Mouse (Mus musculus): ENCODE measurements around the gene Gm10181. TPM values are rescaled to one million over a fixed set of nuclear protein-coding genes. Genes with fewer than 3 reads are reported as not detected.

Gm10181 gene
- polyA plus RNA-seq, 1 experiment from 2014 or later: not detected

DNA sequence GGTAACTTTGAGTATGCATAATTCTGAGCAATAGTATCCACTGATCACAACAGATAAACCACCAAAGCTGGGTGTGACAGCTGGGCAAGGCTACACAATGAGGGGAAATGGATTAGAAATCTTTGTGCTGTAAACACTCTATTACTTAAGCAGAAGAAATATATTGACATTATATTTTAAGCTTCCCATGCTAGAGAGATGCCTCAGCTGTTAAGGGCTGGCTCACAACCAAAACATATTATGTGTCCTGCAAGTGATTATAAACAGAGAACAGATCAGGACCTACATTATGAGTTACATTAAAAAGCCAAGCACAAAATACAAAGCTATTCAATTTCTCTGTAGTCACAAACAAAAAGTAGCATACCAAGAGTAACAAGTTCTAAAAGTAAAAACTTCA, 43.0 kb downstream of the Gm10181 start:
- no peak overlapping the region for H3K27ac ChIP-seq (ENCODE audit: low read depth, low read length)
- no peaks in the 10 kb centered on the region for H3K9me3 ChIP-seq (ENCODE audit: control insufficient read depth, low read length)
- no peaks in the 10 kb centered on the region for H3K36me3 ChIP-seq (ENCODE audit: control insufficient read depth, insufficient read depth, low read length)
- no peak overlapping the region for H3K4me2 ChIP-seq (ENCODE audit: low read depth, low read length, severe bottlenecking)
- no peak overlapping the region for H3K9ac ChIP-seq (ENCODE audit: low read length)
- DNase-seq (ENCODE audit: low spot score) (no peak), ATAC-seq (replicated peaks; ENCODE audit: low FRiP score) (no peak)
- no peak overlapping the region for H3K4me3 ChIP-seq (ENCODE audit: low read depth, low read length)
- no peaks in the 10 kb centered on the region for H3K4me1 ChIP-seq (replicated peaks; ENCODE audit: control insufficient read depth, insufficient read depth, low read length)
- H3K27me3 ChIP-seq (ENCODE audit: control insufficient read depth, insufficient read depth, low read length): no peaks in the 10 kb centered on the region

GRCm38 (mm10) chr9:25132920-25133319, 43.7 kb downstream of the Gm10181 start:
- DNase-seq (ENCODE audit: low spot score) (no peak), ATAC-seq (replicated peaks; ENCODE audit: low FRiP score) (no peak)
- H3K27ac ChIP-seq (ENCODE audit: low read depth, low read length): no peak overlapping the region
- WGBS: 86% methylated on average over 4 of the region's 4 CpGs
- no peaks in the 10 kb centered on the region for H3K9me3 ChIP-seq (ENCODE audit: control insufficient read depth, low read length)
- H3K4me2 ChIP-seq (ENCODE audit: low read depth, low read length, severe bottlenecking): no peak overlapping the region
- no peaks in the 10 kb centered on the region for H3K27me3 ChIP-seq (ENCODE audit: control insufficient read depth, insufficient read depth, low read length)
- no peaks in the 10 kb centered on the region for H3K4me1 ChIP-seq (replicated peaks; ENCODE audit: control insufficient read depth, insufficient read depth, low read length)
- H3K36me3 ChIP-seq (ENCODE audit: control insufficient read depth, insufficient read depth, low read length): no peaks in the 10 kb centered on the region
- no peak overlapping the region for H3K9ac ChIP-seq (ENCODE audit: low read length)
- no peak overlapping the region for H3K4me3 ChIP-seq (ENCODE audit: low read depth, low read length)

GRCm38 (mm10) chr9:25138900-25139299, 49.7 kb downstream of the Gm10181 start:
- no peaks in the 10 kb centered on the region for H3K4me1 ChIP-seq (replicated peaks; ENCODE audit: control insufficient read depth, insufficient read depth, low read length)
- no peak overlapping the region for H3K4me3 ChIP-seq (ENCODE audit: low read depth, low read length)
- 90% methylated on average over 1 of the region's 1 CpGs for WGBS
- ATAC-seq (replicated peaks; ENCODE audit: low FRiP score) (no peak), DNase-seq (ENCODE audit: low spot score) (no peak)
- no peak overlapping the region for H3K4me2 ChIP-seq (ENCODE audit: low read depth, low read length, severe bottlenecking)
- no peaks in the 10 kb centered on the region for H3K36me3 ChIP-seq (ENCODE audit: control insufficient read depth, insufficient read depth, low read length)
- H3K9me3 ChIP-seq (ENCODE audit: control insufficient read depth, low read length): no peaks in the 10 kb centered on the region
- H3K27me3 ChIP-seq (ENCODE audit: control insufficient read depth, insufficient read depth, low read length): no peaks in the 10 kb centered on the region
- H3K27ac ChIP-seq (ENCODE audit: low read depth, low read length): no peak overlapping the region
- no peak overlapping the region for H3K9ac ChIP-seq (ENCODE audit: low read length)

Other genes starting within 250 kb of the Gm10181 start
- gene Herpud2, start 62.4 kb downstream of the Gm10181 start, polyA plus RNA-seq (2014; fragmentation: Nextera tagmentation; extraction: Ambion mirVana): 38.1 and 39.6 TPM in 2 replicates
- 270 and 288 TPM in 2 replicates for gene Sept7, start 163.0 kb downstream of the Gm10181 start, polyA plus RNA-seq (2014; fragmentation: Nextera tagmentation; extraction: Ambion mirVana)

Data from forebrain, embryonic 11.5 days (tissue).